Mouse (Mus musculus) lung, postnatal 14 days (tissue): ENCODE measurements around the gene Edn3.
A peak's percentile ranks its signal among the peaks of the same experiment; 100 is the strongest.

Experiments used
- DNase-seq: peaks from one replicate; pipeline ENCODE4 v3.0.0; 2021

Edn3 gene

GRCm38 (mm10) chr2:174760479-174761121 lies at the start of gene Edn3:
Gene Edn3, plus strand, starts transcription at chr2:174760619.
- peak; percentile 39 for DNase-seq

- DNase-seq, result no peak
Measured at GRCm38 (mm10) chr2:174712043-174712442, 48.4 kb upstream of the Edn3 start.

GRCm38 (mm10) chr2:174715938-174716337 lies 44.5 kb upstream of the Edn3 start:
- DNase-seq, result no peak

DNA sequence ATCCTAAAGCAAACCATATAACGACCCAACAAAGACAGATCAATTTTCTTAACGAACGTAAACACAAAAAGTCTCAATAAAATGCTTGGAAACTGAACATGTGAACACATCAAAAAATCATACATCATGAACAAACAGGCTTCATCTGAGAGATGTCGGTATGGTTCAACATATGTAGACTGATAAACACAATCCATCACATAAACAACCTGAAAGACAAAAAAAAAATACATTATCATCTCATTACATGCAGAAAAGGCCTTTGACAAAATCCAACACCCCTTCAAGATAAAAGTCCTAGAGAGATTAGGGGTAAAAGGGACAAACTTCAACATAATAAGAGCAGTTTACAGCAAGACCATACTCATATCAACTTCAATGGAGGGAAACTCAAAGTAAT lies 42.6 kb upstream of the Edn3 start:
- no peak for DNase-seq

- no peak for DNase-seq
Measured at GRCm38 (mm10) chr2:174727114-174727823, 33.1 kb upstream of the Edn3 start.

DNA sequence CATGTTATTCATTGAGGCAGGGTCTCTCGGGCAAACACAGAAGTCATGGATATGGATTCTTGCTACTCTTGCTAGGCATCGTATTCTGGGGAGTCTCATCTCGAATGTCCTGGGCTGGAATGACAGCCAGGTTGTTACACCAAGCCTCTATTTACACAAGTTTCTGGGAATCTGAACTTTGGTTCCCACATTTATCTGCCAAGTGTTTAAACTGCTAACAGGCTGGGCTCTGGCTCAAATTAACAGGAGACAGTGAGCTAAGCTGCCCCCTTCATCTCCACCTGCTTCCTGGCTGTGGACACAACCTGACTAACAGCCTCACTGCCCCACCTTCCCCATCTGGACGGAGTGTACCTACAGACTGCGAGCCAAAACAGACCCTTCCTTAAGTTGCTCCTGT lies 28.5 kb upstream of the Edn3 start:
- DNase-seq, result no peak

DNA sequence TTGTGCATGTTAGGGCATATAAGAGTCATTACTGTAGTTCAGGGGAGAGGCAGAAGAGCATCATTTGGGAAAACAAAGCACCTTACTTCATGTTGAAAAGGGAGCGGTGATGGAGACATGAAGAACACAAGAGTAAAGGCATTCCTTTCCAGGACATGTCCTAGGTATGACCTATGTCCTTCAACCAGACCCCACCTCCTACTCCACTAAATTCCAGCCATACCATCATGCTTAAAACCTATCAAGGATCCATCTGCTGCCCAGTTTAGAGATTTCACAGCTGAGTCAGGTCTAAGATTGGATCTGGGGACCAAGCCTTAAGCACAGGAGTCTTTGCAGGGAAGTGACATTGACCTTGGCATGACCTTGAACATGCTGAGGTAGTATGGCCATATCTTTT lies 25.1 kb upstream of the Edn3 start:
- DNase-seq, result no peak

- DNase-seq, result no peak
Measured at GRCm38 (mm10) chr2:174747182-174747581, 13.2 kb upstream of the Edn3 start.

- DNase-seq, result no peak
Measured at GRCm38 (mm10) chr2:174748381-174748780, 12.0 kb upstream of the Edn3 start.

GRCm38 (mm10) chr2:174753197-174753596 lies 7.2 kb upstream of the Edn3 start:
- no peak for DNase-seq

DNA sequence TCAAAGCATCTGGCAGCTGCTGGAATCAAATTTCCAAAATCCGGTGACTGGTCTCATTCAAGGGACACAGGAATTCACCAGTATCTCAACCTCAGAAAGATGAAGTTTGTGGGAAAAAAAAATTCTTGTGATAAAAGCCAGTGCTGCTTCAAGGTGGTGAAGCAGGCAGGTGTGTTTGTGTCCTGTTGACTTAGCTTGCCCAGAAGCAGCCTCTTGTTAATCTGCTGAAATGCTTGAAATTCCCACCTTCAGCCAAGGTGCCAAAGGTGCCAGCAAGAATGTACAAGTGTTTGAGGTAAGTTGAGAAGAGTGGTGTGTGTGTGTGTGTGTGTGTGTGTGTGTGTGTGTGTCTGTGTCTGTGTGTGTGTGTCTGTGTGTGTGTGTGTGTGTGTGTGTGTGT lies 6.2 kb upstream of the Edn3 start:
- peak; percentile 42 for DNase-seq

DNA sequence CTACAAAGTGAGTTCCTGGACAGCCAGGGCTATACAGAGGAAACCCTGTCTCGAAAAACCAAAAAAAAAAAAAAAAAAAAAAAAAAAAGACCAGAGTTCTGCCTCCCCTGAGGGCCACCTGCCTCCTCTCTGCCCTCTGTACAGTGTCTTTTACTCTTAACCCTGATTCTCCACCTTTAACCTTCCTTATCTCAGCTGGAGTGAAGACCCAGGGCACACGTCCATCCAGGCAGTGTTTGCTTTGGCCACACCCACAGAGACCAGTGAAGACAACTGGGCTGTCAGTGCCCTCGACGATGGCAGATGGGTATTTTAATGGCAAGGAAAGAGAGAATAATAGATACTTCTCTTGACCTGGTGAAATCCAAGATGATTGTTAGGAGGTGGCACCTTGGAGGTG lies 1.2 kb upstream of the Edn3 start:
- no peak for DNase-seq

- DNase-seq, result no peak
Measured at GRCm38 (mm10) chr2:174761452-174762101, 1.2 kb downstream of the Edn3 start.

GRCm38 (mm10) chr2:174762310-174762709 lies 1.9 kb downstream of the Edn3 start:
- DNase-seq, result no peak

- peak; percentile 40 for DNase-seq
Measured at GRCm38 (mm10) chr2:174768891-174769528, 8.6 kb downstream of the Edn3 start.

GRCm38 (mm10) chr2:174774177-174775111 lies 14.0 kb downstream of the Edn3 start:
- DNase-seq, result no peak

GRCm38 (mm10) chr2:174782016-174782415 lies 21.6 kb downstream of the Edn3 start:
- no peak for DNase-seq

- DNase-seq, result no peak
Measured at GRCm38 (mm10) chr2:174782880-174783279, 22.5 kb downstream of the Edn3 start.

DNA sequence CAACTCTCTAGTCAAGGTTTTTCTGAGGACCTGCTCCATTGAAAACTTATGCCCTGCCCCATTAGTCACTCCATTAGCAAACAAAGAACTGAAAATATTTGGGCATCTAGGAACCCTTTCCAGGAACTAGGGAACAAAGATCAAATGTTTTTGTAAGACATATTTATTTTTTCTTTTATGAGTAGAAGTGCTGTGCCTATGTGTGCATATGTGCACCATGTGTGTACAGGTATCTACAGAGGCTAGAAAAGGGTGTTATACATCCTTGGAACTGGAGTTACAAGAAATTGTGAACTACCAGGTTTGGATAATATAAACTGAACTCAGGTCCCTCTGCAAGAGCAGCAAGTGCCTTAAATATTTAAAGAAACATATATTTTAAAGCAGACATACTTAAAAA lies 28.4 kb downstream of the Edn3 start:
- DNase-seq, result no peak

- DNase-seq, result no peak
Measured at GRCm38 (mm10) chr2:174792436-174793125, 32.2 kb downstream of the Edn3 start.

DNA sequence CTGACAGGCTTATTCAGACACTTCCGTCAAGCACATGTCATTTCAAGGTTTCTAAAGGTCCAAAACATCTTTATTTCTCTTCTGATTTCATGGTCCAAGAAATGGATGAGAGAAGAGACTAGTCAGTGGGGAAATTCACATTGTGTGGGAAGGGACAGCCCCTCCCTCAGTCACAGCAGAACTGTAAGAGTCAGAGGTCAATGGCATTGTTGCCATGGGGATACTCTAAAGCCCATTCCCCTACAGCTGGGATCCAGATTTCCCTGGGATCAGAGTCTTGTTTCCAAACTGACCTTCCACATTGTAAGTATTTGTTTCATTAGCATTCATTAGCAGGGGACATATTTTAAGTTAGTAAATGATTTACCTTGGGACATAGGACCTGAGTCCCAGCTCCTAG lies 32.8 kb downstream of the Edn3 start:
- DNase-seq, result no peak

- no peak for DNase-seq
Measured at GRCm38 (mm10) chr2:174796998-174797397, 36.6 kb downstream of the Edn3 start.
